Mouse (Mus musculus): Measurements from ENCODE around the gene Pax6.

Pax6 gene

GRCm38 (mm10) chr2:105684991-105685650 is 16.4 kb downstream of the Pax6 start:
- no peak for DNase-seq

GRCm38 (mm10) chr2:105685651-105686050 is 17.0 kb downstream of the Pax6 start:
- no peak for DNase-seq

GRCm38 (mm10) chr2:105686363-105687316 is 17.9 kb downstream of the Pax6 start:
- peak in 1 of 2 experiments; percentile 33 for DNase-seq

- peak in 1 of 2 experiments; percentile 40 for DNase-seq
Observed at GRCm38 (mm10) chr2:105687317-105687991, 18.8 kb downstream of the Pax6 start.

GRCm38 (mm10) chr2:105688011-105688410 is 19.3 kb downstream of the Pax6 start:
- DNase-seq: peak in 1 of 2 experiments; percentile 22

GRCm38 (mm10) chr2:105688436-105689303 is 20.0 kb downstream of the Pax6 start:
- peak in 1 of 2 experiments; percentile 22 for DNase-seq

- peak in 1 of 2 experiments; percentile 33 for DNase-seq
Observed at GRCm38 (mm10) chr2:105689304-105689770, 20.6 kb downstream of the Pax6 start.

GRCm38 (mm10) chr2:105689771-105690639 is 21.3 kb downstream of the Pax6 start:
- peak in 1 of 2 experiments; percentile 23 for DNase-seq

- no peak for DNase-seq
Observed at GRCm38 (mm10) chr2:105691296-105691695, 22.6 kb downstream of the Pax6 start.

GRCm38 (mm10) chr2:105697741-105698140 is 29.0 kb downstream of the Pax6 start:
- DNase-seq: no peak

- DNase-seq: no peak
Observed at GRCm38 (mm10) chr2:105698631-105699030, 29.9 kb downstream of the Pax6 start.

- DNase-seq: no peak
Observed at GRCm38 (mm10) chr2:105701781-105702180, 33.1 kb downstream of the Pax6 start.

GRCm38 (mm10) chr2:105702586-105702985 is 33.9 kb downstream of the Pax6 start:
- DNase-seq: no peak

GRCm38 (mm10) chr2:105705320-105705719 is 36.6 kb downstream of the Pax6 start:
- no peak for DNase-seq

GRCm38 (mm10) chr2:105709126-105709525 is 40.4 kb downstream of the Pax6 start:
- DNase-seq: no peak

- no peak for DNase-seq
Observed at GRCm38 (mm10) chr2:105710511-105710910, 41.8 kb downstream of the Pax6 start.

- no peak for DNase-seq
Observed at GRCm38 (mm10) chr2:105715409-105716115, 46.9 kb downstream of the Pax6 start.

GRCm38 (mm10) chr2:105726657-105727056 is 58.0 kb downstream of the Pax6 start:
- no peak for DNase-seq

GRCm38 (mm10) chr2:105730704-105731103 is 62.0 kb downstream of the Pax6 start:
- no peak for DNase-seq

- DNase-seq: no peak
Observed at GRCm38 (mm10) chr2:105736166-105736565, 67.5 kb downstream of the Pax6 start.

All from kidney, postnatal 25 days (tissue).